Mouse (Mus musculus): Measurements from ENCODE around the gene Numbl. TPM values are rescaled to one million over a fixed set of nuclear protein-coding genes. Genes with fewer than 3 reads are reported as not detected.

Numbl gene
- total RNA-seq, 2 experiments from 2014 or later = 7.9 to 8.5 TPM

GRCm38 (mm10) chr7:27311651-27312284 is 53.5 kb downstream of the Numbl start:
- intact Hi-C loops (cut with DNase I) = loop anchor here (2.0 kb wide), 1 partner anchor 17 kb away; no protein-coding TSS in a partner anchor
- no peak for DNase-seq

GRCm38 (mm10) chr7:27314393-27314792 is 56.2 kb downstream of the Numbl start:
- DNase-seq = no peak
- intact Hi-C loops (cut with DNase I) = no loop called here

GRCm38 (mm10) chr7:27315958-27316357 is 57.7 kb downstream of the Numbl start:
- intact Hi-C loops (cut with DNase I) = no loop called here

GRCm38 (mm10) chr7:27319411-27319810 is 61.2 kb downstream of the Numbl start:
- intact Hi-C loops (cut with DNase I) = no loop called here
- DNase-seq = no peak

More at GRCm38 (mm10) chr7:27315958-27316357, 57.7 kb downstream of the Numbl start:
- peak; percentile 68 to 73 for DNase-seq

GRCm38 (mm10) chr7:27322291-27322690 is 64.1 kb downstream of the Numbl start:
- intact Hi-C loops (cut with DNase I) = no loop called here
- no peak for DNase-seq

- intact Hi-C loops (cut with DNase I) = no loop called here
These were observed 64.8 kb downstream of the Numbl start for GRCm38 (mm10) chr7:27323001-27323400.

GRCm38 (mm10) chr7:27324161-27324560 is 65.9 kb downstream of the Numbl start:
- intact Hi-C loops (cut with DNase I) = no loop called here
- DNase-seq = no peak

More at GRCm38 (mm10) chr7:27323001-27323400, 64.8 kb downstream of the Numbl start:
- no peak for DNase-seq

GRCm38 (mm10) chr7:27324928-27325327 is 66.7 kb downstream of the Numbl start:
- intact Hi-C loops (cut with DNase I) = no loop called here

GRCm38 (mm10) chr7:27325697-27326096 is 67.5 kb downstream of the Numbl start:
- intact Hi-C loops (cut with DNase I) = no loop called here
- DNase-seq = peak; percentile 80 to 82

More at GRCm38 (mm10) chr7:27324928-27325327, 66.7 kb downstream of the Numbl start:
- no peak for DNase-seq

- peak in 1 of 2 experiments; percentile 51 for DNase-seq
- intact Hi-C loops (cut with DNase I) = no loop called here
These were observed 68.1 kb downstream of the Numbl start for GRCm38 (mm10) chr7:27326101-27326880.

- no peak for DNase-seq
- intact Hi-C loops (cut with DNase I) = no loop called here
These were observed 69.3 kb downstream of the Numbl start for GRCm38 (mm10) chr7:27327500-27327899.

GRCm38 (mm10) chr7:27328161-27328560 is 69.9 kb downstream of the Numbl start:
- no peak for DNase-seq

GRCm38 (mm10) chr7:27328648-27329047 is 70.4 kb downstream of the Numbl start:
- intact Hi-C loops (cut with DNase I) = loop anchor here (2.0 kb wide), 1 partner anchor 18 kb away; no protein-coding TSS in a partner anchor
- DNase-seq = peak in 1 of 2 experiments; percentile 55

More at GRCm38 (mm10) chr7:27328161-27328560, 69.9 kb downstream of the Numbl start:
- intact Hi-C loops (cut with DNase I) = loop anchor here (2.0 kb wide), 1 partner anchor 17 kb away; no protein-coding TSS in a partner anchor

- intact Hi-C loops (cut with DNase I) = loop anchor here (2.0 kb wide), 1 partner anchor 19 kb away; no protein-coding TSS in a partner anchor
- DNase-seq = peak; percentile 88 to 91
These were observed 71.2 kb downstream of the Numbl start for GRCm38 (mm10) chr7:27329326-27329947.

GRCm38 (mm10) chr7:27329981-27330380 is 71.7 kb downstream of the Numbl start:
- intact Hi-C loops (cut with DNase I) = loop anchor here (2.0 to 5.0 kb wide), 2 partner anchors 19 to 38 kb away; no protein-coding TSS in a partner anchor
- DNase-seq = no peak

GRCm38 (mm10) chr7:27330709-27331540 is 72.7 kb downstream of the Numbl start:
- intact Hi-C loops (cut with DNase I) = loop anchor here (5.0 kb wide), 1 partner anchor 39 kb away; no protein-coding TSS in a partner anchor
- DNase-seq = peak; percentile 95

GRCm38 (mm10) chr7:27331541-27331851 is 73.3 kb downstream of the Numbl start:
- intact Hi-C loops (cut with DNase I) = loop anchor here (5.0 kb wide), 1 partner anchor 39 kb away; no protein-coding TSS in a partner anchor
- DNase-seq = peak in 1 of 2 experiments; percentile 66
